Mouse (Mus musculus) cerebellum, adult 9-11 months (tissue): ENCODE measurements around the gene Ripk1.

Experiments used
- DNase-seq: peaks from one replicate; pipeline ENCODE4 v3.0.0; 2022

The Ripk1 gene

DNA sequence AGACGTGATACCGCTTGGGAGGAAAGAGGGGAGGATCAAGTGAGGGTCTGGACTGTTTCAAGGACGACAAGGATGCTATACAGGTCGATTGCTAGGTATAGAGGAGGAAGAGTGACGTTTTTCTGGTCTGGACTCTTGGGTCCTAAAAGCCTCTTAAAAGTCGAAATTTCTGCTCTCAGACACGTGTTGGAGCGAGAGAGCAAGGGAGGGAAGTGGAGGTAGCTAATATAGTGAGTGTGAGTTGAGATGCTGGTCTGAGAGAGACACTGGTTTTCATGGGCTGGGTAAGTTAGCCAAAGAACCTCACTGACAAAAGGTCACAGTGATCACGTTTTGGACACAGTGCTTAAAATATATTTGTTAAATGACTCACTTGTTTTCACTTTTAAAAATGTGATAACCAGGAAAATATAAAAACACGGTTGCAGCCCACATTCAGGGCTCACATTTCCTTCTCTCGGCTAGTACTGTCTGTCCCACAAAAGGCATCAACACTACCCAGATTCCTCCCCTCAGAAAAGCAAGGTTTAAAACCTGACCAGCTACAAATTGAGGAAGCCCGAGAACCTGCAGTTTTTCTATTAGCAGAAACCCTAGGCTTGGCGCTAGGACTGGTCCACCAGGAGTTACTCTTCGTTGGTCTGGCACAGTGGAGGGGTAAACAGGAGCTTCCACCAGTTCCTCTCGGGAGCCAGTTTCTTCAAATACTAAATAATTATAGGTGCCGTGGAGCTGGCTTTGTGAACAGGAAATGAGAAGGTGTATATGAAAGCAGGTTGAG is 76.5 kb downstream of the Ripk1 start:
- no peak for DNase-seq

DNA sequence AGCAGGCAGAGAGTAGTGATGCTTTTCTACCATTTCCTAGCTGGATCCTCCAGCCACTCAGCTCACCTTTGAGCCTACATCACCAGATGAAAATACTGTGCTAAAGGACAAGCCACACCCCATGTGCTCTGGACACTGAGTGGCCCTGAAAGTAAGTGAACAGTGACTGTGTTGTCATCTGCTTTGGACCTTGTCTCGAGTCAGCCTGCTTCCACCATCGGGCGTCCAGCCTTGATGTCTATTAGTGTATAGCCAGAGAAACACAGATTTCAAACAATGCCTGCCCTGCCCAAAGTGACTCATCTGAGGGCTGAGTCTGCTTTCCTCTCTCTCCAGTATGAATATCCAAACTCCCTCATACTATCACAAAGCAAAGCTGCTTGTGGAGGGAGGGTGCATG is 77.6 kb downstream of the Ripk1 start:
- no peak for DNase-seq

DNA sequence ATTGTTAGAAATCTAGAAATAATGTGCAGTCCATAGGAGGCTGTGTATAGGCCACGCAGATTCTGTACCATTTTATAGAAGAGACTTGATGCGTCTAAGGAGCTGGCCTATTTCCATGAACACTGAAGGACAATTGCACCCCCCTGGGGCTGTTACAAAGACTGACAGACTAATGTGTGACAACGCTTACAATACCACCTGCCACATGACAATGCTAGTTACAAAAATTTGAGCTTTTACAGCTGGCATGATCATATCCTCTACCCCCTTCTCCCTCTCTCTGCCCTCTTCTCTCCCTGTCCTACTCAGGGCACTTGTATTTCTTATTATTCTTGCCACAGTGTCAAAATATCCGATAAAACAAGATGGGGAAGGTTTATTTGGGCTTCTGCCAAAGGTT is 79.8 kb downstream of the Ripk1 start:
- DNase-seq, result no peak

DNA sequence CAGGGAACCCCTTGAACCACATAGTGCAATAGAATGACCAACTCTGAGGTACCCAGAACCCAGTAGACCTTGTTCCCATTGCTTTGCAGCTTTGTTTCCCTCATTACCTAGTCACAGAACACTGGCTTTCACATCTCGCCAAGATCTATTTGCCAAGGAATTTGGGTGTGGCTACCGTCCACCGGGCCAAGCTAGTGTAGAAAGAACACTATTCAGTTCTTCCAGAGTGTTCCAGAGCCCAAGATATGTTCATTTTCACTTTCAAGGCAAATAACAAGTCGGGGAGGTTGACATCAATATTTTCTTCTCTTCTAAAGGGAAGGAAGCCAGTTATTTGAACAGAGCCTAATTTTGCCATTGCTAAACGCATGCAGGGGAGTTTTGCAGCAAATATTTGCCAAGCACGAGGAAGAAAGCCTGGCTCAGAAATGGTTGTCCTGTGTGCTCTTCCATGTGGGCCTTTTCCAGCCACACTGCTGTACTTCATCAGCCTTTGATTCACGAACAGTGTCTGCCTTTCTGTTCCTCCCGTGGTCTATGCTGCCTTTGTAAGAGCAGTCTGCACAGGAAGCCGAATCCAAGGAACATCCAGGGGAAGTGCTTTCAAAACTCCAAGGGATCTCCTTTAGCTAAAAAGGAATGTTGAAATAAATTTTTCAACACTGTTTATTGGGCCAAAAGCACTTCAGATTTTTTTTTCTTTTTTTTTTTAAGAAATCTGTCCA is 82.0 kb downstream of the Ripk1 start:
- peak; percentile 22 for DNase-seq
